ENCODE assay signal across 8 mouse cellular contexts in the genomic region with DNA sequence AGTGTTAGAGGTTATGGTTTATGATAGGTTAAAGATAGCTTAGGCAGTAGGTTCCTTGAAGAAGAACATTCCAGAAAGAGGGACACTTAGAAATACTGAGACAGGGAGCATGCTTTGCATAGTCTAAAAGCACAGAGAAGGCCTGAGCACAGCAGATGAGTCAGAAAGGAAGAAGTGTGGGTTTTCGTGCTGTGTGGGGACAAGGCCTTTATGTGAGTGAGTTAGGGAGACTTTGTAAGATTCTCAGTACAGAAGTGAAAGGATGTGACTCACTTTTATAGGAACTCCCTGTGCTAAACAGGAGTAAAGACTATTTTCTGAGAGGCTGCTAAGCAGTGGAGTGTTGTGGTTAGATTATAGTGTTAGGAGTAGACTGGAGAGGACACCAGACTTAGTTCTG. TPM values are rescaled to one million over a fixed set of nuclear protein-coding genes. Genes with fewer than 3 reads are reported as not detected.
DNase-seq lines count a peak whose midpoint lies in the region; ATAC-seq and TF ChIP-seq lines count a peak whose summit lies in the region.

No protein-coding gene starts in this region.

- no peak for TF ChIP-seq CTCF in kidney, postnatal 0 days (IDR thresholded peaks at IDR 0.05; ENCODE audit: low read depth)

- H3K9ac ChIP-seq in kidney, postnatal 0 days (ENCODE audit: low read depth, low read length): no peak overlapping the region
- peak overlapping the region; percentile 82 for H3K9ac ChIP-seq in limb, embryonic 14.5 days (ENCODE audit: low read depth, low read length, severe bottlenecking)
- H3K9ac ChIP-seq in neural tube, embryonic 14.5 days (replicated peaks; ENCODE audit: low read depth, low read length): no peak overlapping the region

- peak overlapping the region; percentile 65 for H3K4me2 ChIP-seq in kidney, postnatal 0 days (ENCODE audit: low read length)
- peak overlapping the region; percentile 73 for H3K4me2 ChIP-seq in limb, embryonic 14.5 days (replicated peaks; ENCODE audit: low read depth, low read length, severe bottlenecking)
- peak overlapping the region; percentile 60; the same call in 1 of the 2 replicates for H3K4me2 ChIP-seq in neural tube, embryonic 14.5 days (ENCODE audit: low read depth, low read length)

- 7% methylated on average over 1 of the region's 1 CpGs for WGBS in kidney, postnatal 0 days
- WGBS in limb, embryonic 14.5 days: 42% methylated on average over 1 of the region's 1 CpGs
- 39% methylated on average over 1 of the region's 1 CpGs for WGBS in neural tube, embryonic 14.5 days

- no peaks in the 10 kb centered on the region for H3K27me3 ChIP-seq in kidney, postnatal 0 days (ENCODE audit: insufficient read depth, low read length)
- no peaks in the 10 kb centered on the region for H3K27me3 ChIP-seq in limb, embryonic 14.5 days (ENCODE audit: control insufficient read depth, insufficient read depth, low read length)
- no peaks in the 10 kb centered on the region for H3K27me3 ChIP-seq in neural tube, embryonic 14.5 days (ENCODE audit: control insufficient read depth, insufficient read depth, low read length)

- H3K4me1 ChIP-seq in kidney, postnatal 0 days (replicated peaks; ENCODE audit: insufficient read depth, low read length): 0 out of 2 replicates have a peak, but pooled peaks cover 6% of the 10 kb centered on the region
- H3K4me1 ChIP-seq in limb, embryonic 14.5 days (ENCODE audit: control insufficient read depth, insufficient read depth, low read length): 0 out of 2 replicates have a peak, but pooled peaks cover 6% of the 10 kb centered on the region
- no peaks in the 10 kb centered on the region for H3K4me1 ChIP-seq in neural tube, embryonic 14.5 days (ENCODE audit: control insufficient read depth, insufficient read depth, low read length)

- H3K27ac ChIP-seq in kidney, postnatal 0 days: no peak overlapping the region
- no peak overlapping the region for H3K27ac ChIP-seq in limb, embryonic 14.5 days (replicated peaks; ENCODE audit: low read depth, low read length)
- no peak overlapping the region for H3K27ac ChIP-seq in neural tube, embryonic 14.5 days (ENCODE audit: low read depth, low read length)

- no peaks in the 10 kb centered on the region for H3K36me3 ChIP-seq in kidney, postnatal 0 days (ENCODE audit: insufficient read depth, low read length)
- H3K36me3 ChIP-seq in limb, embryonic 14.5 days (ENCODE audit: control insufficient read depth, insufficient read depth, low read length): no peaks in the 10 kb centered on the region
- no peaks in the 10 kb centered on the region for H3K36me3 ChIP-seq in neural tube, embryonic 14.5 days (ENCODE audit: control insufficient read depth, insufficient read depth, low read length)

- peak overlapping the region; percentile 90 for H3K4me3 ChIP-seq in kidney, postnatal 0 days (replicated peaks; ENCODE audit: low read depth, low read length)
- H3K4me3 ChIP-seq in limb, embryonic 14.5 days (replicated peaks; ENCODE audit: low read length): peak overlapping the region; percentile 80
- H3K4me3 ChIP-seq in neural tube, embryonic 14.5 days (ENCODE audit: low read depth, low read length): no peak overlapping the region

- ATAC-seq in kidney, postnatal 0 days (replicated peaks; ENCODE audit: low FRiP score, low read depth): no peak
- ATAC-seq in activated CD4-positive, CD25-positive, alpha-beta regulatory T cell, adult 4 months: peak; percentile 70
- no peak for ATAC-seq in limb, embryonic 14.5 days (ENCODE audit: low FRiP score, low read depth)
- no peak for ATAC-seq in neural tube, embryonic 14.5 days (ENCODE audit: low read depth)

- no peak for TF ChIP-seq POLR2A in limb, embryonic 14.5 days (IDR thresholded peaks at IDR 0.05; ENCODE audit: borderline replicate concordance, extremely low read depth, insufficient read depth, insufficient read length)

- peak; percentile 33 for DNase-seq in kidney, postnatal 0 days (ENCODE audit: low spot score)
- DNase-seq in kidney, postnatal 10 days: no peak
- peak; percentile 76 for DNase-seq in CD4-positive helper T cell, adult 2 months (ENCODE audit: low read depth, low spot score)
- DNase-seq in heart, adult 8-10 months (ENCODE audit: low spot score): peak; percentile 39
- DNase-seq in limb, embryonic 14.5 days (ENCODE audit: low spot score): no peak
- DNase-seq in gastrocnemius, adult 8-10 months (ENCODE audit: low spot score in 2 of 2): no peak

- H3K9me3 ChIP-seq in kidney, postnatal 0 days (replicated peaks; ENCODE audit: low read length): no peaks in the 10 kb centered on the region
- no peaks in the 10 kb centered on the region for H3K9me3 ChIP-seq in limb, embryonic 14.5 days (ENCODE audit: control insufficient read depth, low read length)
- H3K9me3 ChIP-seq in neural tube, embryonic 14.5 days (ENCODE audit: control insufficient read depth, low read length): no peaks in the 10 kb centered on the region

RNA-seq across cellular contexts. Expression of a gene that starts 0.9 kb away (rescaled TPM):
- polyA plus RNA-seq in kidney, postnatal 0 days (2015; fragmentation: Nextera tagmentation; extraction: Ambion mirVana): 3.7 and 4.1 TPM in 2 replicates
- polyA plus RNA-seq in activated CD4-positive, CD25-positive, alpha-beta regulatory T cell, adult 4 months (2017; shearing (Covaris generic)): under 1 TPM; 0.31 to 0.75 TPM
- 1 to 10 TPM in 1 of 4 experiments, under 1 TPM in 3; 0.52 to 1.1 (median 0.61) TPM for total RNA-seq in heart, adult 8-10 months (2022)
- polyA plus RNA-seq in limb, embryonic 14.5 days (2012; rRNA removed): 1.8 and 3.4 TPM in 2 replicates
- polyA plus RNA-seq in limb, embryonic 14.5 days (2014; fragmentation: Nextera tagmentation; extraction: Ambion mirVana): 1.8 and 2.6 TPM in 2 replicates
- 0.98 and 2.6 TPM in 2 replicates for polyA plus RNA-seq in neural tube, embryonic 14.5 days (2014; fragmentation: Nextera tagmentation; extraction: Ambion mirVana)
- total RNA-seq in gastrocnemius, adult 8-10 months (2022): under 1 TPM in 1 of 4 experiments, not detected in 3; 0.63 TPM

RNA-seq across cellular contexts. Expression of a gene that starts 1.0 kb away (rescaled TPM):
- polyA plus RNA-seq in kidney, postnatal 0 days (2015; fragmentation: Nextera tagmentation; extraction: Ambion mirVana): 7.7 and 8.0 TPM in 2 replicates
- 1 to 10 TPM; 5.8 to 6.6 TPM for polyA plus RNA-seq in activated CD4-positive, CD25-positive, alpha-beta regulatory T cell, adult 4 months (2017; shearing (Covaris generic))
- total RNA-seq in heart, adult 8-10 months (2022): 1 to 10 TPM in 3 of 4 experiments, under 1 TPM in 1; 0.52 to 1.2 (median 1.1) TPM
- polyA plus RNA-seq in limb, embryonic 14.5 days (2012; rRNA removed): 7.5 and 7.8 TPM in 2 replicates
- polyA plus RNA-seq in limb, embryonic 14.5 days (2014; fragmentation: Nextera tagmentation; extraction: Ambion mirVana): 7.4 and 10.6 TPM in 2 replicates
- polyA plus RNA-seq in neural tube, embryonic 14.5 days (2014; fragmentation: Nextera tagmentation; extraction: Ambion mirVana): 4.7 and 5.7 TPM in 2 replicates
- under 1 TPM; 0.36 to 0.82 (median 0.63) TPM for total RNA-seq in gastrocnemius, adult 8-10 months (2022)

RNA-seq across cellular contexts. Expression of a gene that starts 34.8 kb away (rescaled TPM):
- 1.3 and 1.6 TPM in 2 replicates for polyA plus RNA-seq in kidney, postnatal 0 days (2015; fragmentation: Nextera tagmentation; extraction: Ambion mirVana)
- under 1 TPM; 0.45 to 0.65 TPM for polyA plus RNA-seq in activated CD4-positive, CD25-positive, alpha-beta regulatory T cell, adult 4 months (2017; shearing (Covaris generic))
- total RNA-seq in heart, adult 8-10 months (2022): 10 to 100 TPM in 2 of 4 experiments, 1 to 10 TPM in 2; 9.2 to 15.7 (median 12.1) TPM
- polyA plus RNA-seq in limb, embryonic 14.5 days (2012; rRNA removed): 12.7 and 12.9 TPM in 2 replicates
- polyA plus RNA-seq in limb, embryonic 14.5 days (2014; fragmentation: Nextera tagmentation; extraction: Ambion mirVana): 10.5 and 10.8 TPM in 2 replicates
- 0.74 and 1.8 TPM in 2 replicates for polyA plus RNA-seq in neural tube, embryonic 14.5 days (2014; fragmentation: Nextera tagmentation; extraction: Ambion mirVana)
- total RNA-seq in gastrocnemius, adult 8-10 months (2022): 10 to 100 TPM in 1 of 4 experiments, 1 to 10 TPM in 3; 5.9 to 11.5 (median 7.3) TPM

Comparison
In these comparisons a context has a peak if more than half of its experiments do, and no peak if none do; other contexts are left out.
1. DNase-seq: peak in kidney, postnatal 0 days (single experiment), CD4-positive helper T cell, adult 2 months (single experiment) and heart, adult 8-10 months (single experiment); none in kidney, postnatal 10 days (single experiment), limb, embryonic 14.5 days (single experiment) and gastrocnemius, adult 8-10 months (0 of 2).
2. Peak in every context shown above with its lines, with median percentiles within 50 percentile points of each other: H3K4me2 ChIP-seq.